In genomic region chr11:93929106-93929505, GRCm38 (mm10) we compare ENCODE assay signal across 24 mouse cellular contexts. TPM values are rescaled to one million over a fixed set of nuclear protein-coding genes. Genes with fewer than 3 reads are reported as not detected.
DNase-seq lines count a peak whose midpoint lies in the region; ATAC-seq and TF ChIP-seq lines count a peak whose summit lies in the region.
"Had no signal": no experiment of that assay in that cellular context is flagged by ENCODE, and none has a peak within 500 bp of the region (broad histone marks: within the 10 kb centered on the region; RNA-seq: fewer than 3 reads in every experiment).

No protein-coding gene starts in this region.

- intact Hi-C loops in heart, adult 2 months (cut with DNase I), result no loop called here
- intact Hi-C loops in left cerebral cortex, adult 2 months (cut with DNase I), result no loop called here
- intact Hi-C loops in left cerebral cortex, postnatal 4 days (cut with DNase I), result no loop called here

- H3K4me1 ChIP-seq in heart, adult 2 months (ENCODE audit: control insufficient read depth, insufficient read depth, low read length), result no peaks in the 10 kb centered on the region
- H3K4me1 ChIP-seq in heart, embryonic 12.5 days (replicated peaks), result no peaks in the 10 kb centered on the region
- H3K4me1 ChIP-seq: embryonic facial prominence, embryonic 13.5 days; forebrain, embryonic 12.5 days; heart, embryonic 10.5 days; limb, embryonic 15.5 days; neural tube, embryonic 13.5 days had no signal

- H3K4me2 ChIP-seq in heart, embryonic 12.5 days, result no peak overlapping the region
- H3K4me2 ChIP-seq: embryonic facial prominence, embryonic 13.5 days; forebrain, embryonic 12.5 days; limb, embryonic 15.5 days; neural tube, embryonic 13.5 days had no signal

- no peak for DNase-seq in heart, adult 2 months
- DNase-seq in left cerebral cortex, adult 2 months (ENCODE audit: extremely low spot score in 1 of 2, low spot score in 2 of 2), result no peak
- no peak for DNase-seq in left cerebral cortex, postnatal 4 days
- DNase-seq in 3T3-L1 (ENCODE audit: low read depth, low spot score) (peak; percentile 44), Patski (ENCODE audit: low read depth, low spot score) (no peak)
- DNase-seq in urinary bladder, adult 18-20 months (ENCODE audit: low spot score in 2 of 2), result no peak
- DNase-seq in thymus, postnatal 4 days, result no peak
- DNase-seq: adrenal gland, postnatal 25 days; cerebellum, postnatal 14 days; kidney, adult 9 months; lung, adult 18-20 months; lung, postnatal 4 days; midbrain, embryonic 14.5 days; thymus, postnatal 25 days had no signal

- ATAC-seq in heart, embryonic 12.5 days (ENCODE audit: insufficient number of reproducible peaks, low FRiP score), result no peak
- ATAC-seq in Patski, result no peak

- no peak for TF ChIP-seq POLR2A in heart, adult 2 months (IDR thresholded peaks at IDR 0.05; ENCODE audit: insufficient read depth, low read depth, low read length)

- no peaks in the 10 kb centered on the region; the same call in none of the 2 replicates for H3K36me3 ChIP-seq in heart, adult 2 months (ENCODE audit: control insufficient read depth, insufficient read depth, low read length)
- peaks cover 74% of the 10 kb centered on the region for H3K36me3 ChIP-seq in heart, embryonic 12.5 days

- TF ChIP-seq EP300 in heart, adult 2 months (IDR thresholded peaks at IDR 0.05; ENCODE audit: insufficient read depth, low read depth, low read length), result no peak

- H3K9me3 ChIP-seq in heart, embryonic 12.5 days (replicated peaks), result no peaks in the 10 kb centered on the region
- H3K9me3 ChIP-seq: embryonic facial prominence, embryonic 13.5 days; forebrain, embryonic 12.5 days; G1E; heart, embryonic 10.5 days; limb, embryonic 15.5 days; neural tube, embryonic 13.5 days had no signal

- no peak overlapping the region for H3K4me3 ChIP-seq in heart, adult 2 months
- H3K4me3 ChIP-seq in heart, embryonic 12.5 days, result no peak overlapping the region
- H3K4me3 ChIP-seq in left cerebral cortex, adult 2 months, result no peak overlapping the region
- H3K4me3 ChIP-seq: embryonic facial prominence, embryonic 13.5 days; erythroblast, embryonic 14.5 days; forebrain, embryonic 12.5 days; heart, embryonic 10.5 days; limb, embryonic 15.5 days; myocyte; neural tube, embryonic 13.5 days had no signal

- POLR2A ChIA-PET in Patski (lab: Charles Lee), result no interaction called here

- no peak overlapping the region for H3K27ac ChIP-seq in heart, adult 2 months
- H3K27ac ChIP-seq in heart, embryonic 12.5 days (ENCODE audit: poor library complexity, severe bottlenecking), result no peak overlapping the region
- no peak overlapping the region for H3K27ac ChIP-seq in left cerebral cortex, adult 2 months
- H3K27ac ChIP-seq: embryonic facial prominence, embryonic 13.5 days; forebrain, embryonic 12.5 days; heart, embryonic 10.5 days; limb, embryonic 15.5 days; neural tube, embryonic 13.5 days had no signal

- H3K9ac ChIP-seq in heart, adult 2 months (ENCODE audit: low read depth, low read length), result no peak overlapping the region
- no peak overlapping the region for H3K9ac ChIP-seq in heart, embryonic 12.5 days
- H3K9ac ChIP-seq: embryonic facial prominence, embryonic 13.5 days; forebrain, embryonic 12.5 days; limb, embryonic 15.5 days; neural tube, embryonic 13.5 days had no signal

- peak; percentile 52 for TF ChIP-seq CTCF in heart, adult 2 months (IDR thresholded peaks at IDR 0.05)
- peak; percentile 40 for TF ChIP-seq CTCF in left cerebral cortex, adult 2 months (IDR thresholded peaks at IDR 0.05)
- peak; percentile 12 for TF ChIP-seq CTCF in Patski (IDR thresholded peaks at IDR 0.05)

- CTCF ChIA-PET in Patski (lab: Charles Lee), result no interaction called here

- H3K79me2 ChIP-seq in heart, adult 2 months (replicated peaks; ENCODE audit: control insufficient read depth, insufficient read depth, low read length), result no peaks in the 10 kb centered on the region

- H3K27me3 ChIP-seq in heart, adult 2 months (ENCODE audit: control insufficient read depth, insufficient read depth, low read length), result no peaks in the 10 kb centered on the region
- no peaks in the 10 kb centered on the region for H3K27me3 ChIP-seq in heart, embryonic 12.5 days (replicated peaks)
- no peaks in the 10 kb centered on the region for H3K27me3 ChIP-seq in Patski
- H3K27me3 ChIP-seq: embryonic facial prominence, embryonic 13.5 days; forebrain, embryonic 12.5 days; limb, embryonic 15.5 days; neural tube, embryonic 13.5 days had no signal

- in situ Hi-C loops in Patski (cut with MboI; ENCODE audit: low pct_unique_long_range_greater_than_20kb), result no loop called here

RNA-seq across cellular contexts. Expression of gene Nme2, which starts 27.0 kb away (rescaled TPM):
- 1,000 to 10,000 TPM in 1 of 2 experiments, 100 to 1,000 TPM in 1; 935 to 1,129 TPM for total RNA-seq in heart, adult 2 months (2021)
- 469 and 474 TPM in 2 replicates for polyA plus RNA-seq in heart, adult 2 months (2012; rRNA removed)
- 311 and 320 TPM in 2 replicates for polyA plus RNA-seq in heart, embryonic 12.5 days (2016; fragmentation: Nextera tagmentation; extraction: Ambion mirVana)
- 10 to 100 TPM; 72.6 to 83.4 TPM for total RNA-seq in left cerebral cortex, adult 2 months (2021)
- total RNA-seq in left cerebral cortex, postnatal 4 days (2021), result 100 to 1,000 TPM; 317 to 378 TPM
- polyA plus RNA-seq in Patski (2021), result 404 TPM

RNA-seq across cellular contexts. Expression of gene Gm20390, which starts 39.0 kb away (rescaled TPM):
- 10 to 100 TPM in 1 of 2 experiments, 1 to 10 TPM in 1; 7.4 to 11.4 TPM for total RNA-seq in heart, adult 2 months (2021)
- 10.5 and 11.1 TPM in 2 replicates for polyA plus RNA-seq in heart, adult 2 months (2012; rRNA removed)
- polyA plus RNA-seq in heart, embryonic 12.5 days (2016; fragmentation: Nextera tagmentation; extraction: Ambion mirVana), result 272 and 292 TPM in 2 replicates
- total RNA-seq in left cerebral cortex, adult 2 months (2021), result 10 to 100 TPM; 85.3 to 97.9 TPM
- 100 to 1,000 TPM; 188 to 195 TPM for total RNA-seq in left cerebral cortex, postnatal 4 days (2021)
- polyA plus RNA-seq in Patski (2021), result 354 TPM
- total RNA-seq: hematopoietic stem cell, adult 5-6 weeks had no signal

RNA-seq across cellular contexts. Expression of gene Nme1, which starts 39.2 kb away (rescaled TPM):
- 10 to 100 TPM; 13.9 to 19.7 TPM for total RNA-seq in heart, adult 2 months (2021)
- polyA plus RNA-seq in heart, adult 2 months (2012; rRNA removed), result 32.4 and 35.2 TPM in 2 replicates
- polyA plus RNA-seq in heart, embryonic 12.5 days (2016; fragmentation: Nextera tagmentation; extraction: Ambion mirVana), result 88.4 and 101 TPM in 2 replicates
- 100 to 1,000 TPM; 104 to 111 TPM for total RNA-seq in left cerebral cortex, adult 2 months (2021)
- total RNA-seq in left cerebral cortex, postnatal 4 days (2021), result 100 to 1,000 TPM; 110 to 115 TPM
- 58.4 TPM for polyA plus RNA-seq in Patski (2021)

RNA-seq across cellular contexts. Expression of gene Mbtd1, which starts 43.5 kb away (rescaled TPM):
- 10 to 100 TPM; 10.8 to 12.3 TPM for total RNA-seq in heart, adult 2 months (2021)
- polyA plus RNA-seq in heart, adult 2 months (2012; rRNA removed), result 3.0 and 4.6 TPM in 2 replicates
- polyA plus RNA-seq in heart, embryonic 12.5 days (2016; fragmentation: Nextera tagmentation; extraction: Ambion mirVana), result 24.7 and 26.6 TPM in 2 replicates
- 10 to 100 TPM; 33.8 to 39.4 TPM for total RNA-seq in left cerebral cortex, adult 2 months (2021)
- 10 to 100 TPM; 45.4 to 55.8 TPM for total RNA-seq in left cerebral cortex, postnatal 4 days (2021)
- 19.3 TPM for polyA plus RNA-seq in Patski (2021)

RNA-seq across cellular contexts. Expression of gene Utp18, which starts 43.5 kb away (rescaled TPM):
- 10 to 100 TPM in 1 of 2 experiments, 1 to 10 TPM in 1; 9.9 to 11.3 TPM for total RNA-seq in heart, adult 2 months (2021)
- polyA plus RNA-seq in heart, adult 2 months (2012; rRNA removed), result 2.9 and 3.4 TPM in 2 replicates
- polyA plus RNA-seq in heart, embryonic 12.5 days (2016; fragmentation: Nextera tagmentation; extraction: Ambion mirVana), result 26.0 and 26.7 TPM in 2 replicates
- 10 to 100 TPM; 23.7 to 24.8 TPM for total RNA-seq in left cerebral cortex, adult 2 months (2021)
- total RNA-seq in left cerebral cortex, postnatal 4 days (2021), result 10 to 100 TPM; 32.2 to 32.9 TPM
- polyA plus RNA-seq in Patski (2021), result 32.8 TPM

Comparison
In these comparisons a context has a peak if more than half of its experiments do, and no peak if none do; other contexts are left out.
1. RNA of gene Gm20390, which starts 39.0 kb away (total RNA-seq): 188 to 195 TPM in left cerebral cortex, postnatal 4 days and 85.3 to 97.9 TPM in left cerebral cortex, adult 2 months; 7.4 to 11.4 TPM in heart, adult 2 months; every median in the first group is over 4 times any median in the second.
2. RNA of gene Nme1, which starts 39.2 kb away (total RNA-seq): 110 to 115 TPM in left cerebral cortex, postnatal 4 days and 104 to 111 TPM in left cerebral cortex, adult 2 months; 13.9 to 19.7 TPM in heart, adult 2 months; every median in the first group is over 4 times any median in the second.
3. Peak in every context shown above with its lines, with median percentiles within 50 percentile points of each other: CTCF ChIP-seq.